ENCODE assay signal across 21 mouse cellular contexts in genomic region chr16:94990114-94990513, GRCm38 (mm10). TPM values are rescaled to one million over a fixed set of nuclear protein-coding genes. Genes with fewer than 3 reads are reported as not detected.
"Had no signal": no experiment of that assay in that cellular context is flagged by ENCODE, and none has a peak within 500 bp of the region (broad histone marks: within the 10 kb centered on the region; RNA-seq: fewer than 3 reads in every experiment).

No protein-coding gene starts in this region.

- H3K27ac ChIP-seq: midbrain, embryonic 10.5 days; midbrain, embryonic 12.5 days; neural tube, embryonic 13.5 days; neural tube, embryonic 15.5 days; stomach, embryonic 15.5 days; stomach, postnatal 0 days had no signal

- H3K4me3 ChIP-seq: midbrain, embryonic 10.5 days; midbrain, embryonic 12.5 days; myocyte; neural tube, embryonic 13.5 days; neural tube, embryonic 15.5 days; stomach, embryonic 15.5 days had no signal

- DNase-seq: lung, adult 18-20 months; lung, embryonic 14.5 days; lung, postnatal 10 days; lung, postnatal 4 days; midbrain, embryonic 14.5 days; right cerebral cortex, postnatal 14 days; thymus, adult 2 months; thymus, postnatal 25 days; thymus, postnatal 4 days had no signal

- H3K4me1 ChIP-seq: midbrain, embryonic 10.5 days; midbrain, embryonic 12.5 days; stomach, embryonic 15.5 days had no signal

- H3K36me3 ChIP-seq: midbrain, embryonic 10.5 days; midbrain, embryonic 12.5 days; neural tube, embryonic 13.5 days; neural tube, embryonic 15.5 days; stomach, embryonic 15.5 days had no signal

- ATAC-seq: midbrain, embryonic 16.5 days had no signal

- H3K27me3 ChIP-seq: stomach, embryonic 15.5 days had no signal

RNA-seq across cellular contexts. Expression of gene Kcnj6, which starts 7.4 kb away (rescaled TPM):
- polyA plus RNA-seq: lung, embryonic 14.5 days; lung, embryonic 16.5 days; myocyte; neural tube, embryonic 11.5 days; spleen, adult 2 months; stomach, postnatal 0 days; urinary bladder, adult 2 months had no signal
